Mouse (Mus musculus) inflammation-experienced regulatory T-cells, adult 16 weeks (primary cell): ENCODE results near the gene Nacc1. TPM values are rescaled to one million over a fixed set of nuclear protein-coding genes. Genes with fewer than 3 reads are reported as not detected.

ENCODE experiments used
- polyA plus RNA-seq: library from polyadenylated mRNA; unstranded; fragments of 100-300 nt; shearing (Covaris generic); gene quantifications from one replicate; pipeline ENCODE4 v1.2.1, GENCODE M21; 2017

Nacc1 gene
- polyA plus RNA-seq, result 3.9 TPM

DNA sequence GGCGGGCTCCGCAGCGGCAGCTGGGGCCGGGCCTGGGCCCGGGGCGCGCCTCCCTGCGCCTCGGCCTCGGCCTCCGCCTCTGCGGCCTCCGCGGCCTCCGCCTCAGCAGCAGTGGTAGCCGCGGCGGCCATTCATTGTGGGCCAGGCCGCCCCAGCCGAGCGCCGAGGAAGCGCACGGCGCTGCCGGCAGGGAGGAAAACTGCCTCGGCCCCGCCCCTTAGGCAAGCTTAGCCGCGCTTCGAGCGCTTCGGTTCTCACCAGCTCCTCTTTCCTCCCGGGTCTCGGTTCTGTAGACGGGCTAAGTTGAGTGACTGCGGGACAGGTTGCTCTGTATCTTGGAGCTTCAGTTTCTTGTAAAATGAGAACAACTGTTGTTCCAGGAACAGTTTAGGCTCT, at the start of gene Nacc1:
Gene Nacc1 (minus strand): TSS at position 158 of the 396 bp plus-strand sequence.

DNA sequence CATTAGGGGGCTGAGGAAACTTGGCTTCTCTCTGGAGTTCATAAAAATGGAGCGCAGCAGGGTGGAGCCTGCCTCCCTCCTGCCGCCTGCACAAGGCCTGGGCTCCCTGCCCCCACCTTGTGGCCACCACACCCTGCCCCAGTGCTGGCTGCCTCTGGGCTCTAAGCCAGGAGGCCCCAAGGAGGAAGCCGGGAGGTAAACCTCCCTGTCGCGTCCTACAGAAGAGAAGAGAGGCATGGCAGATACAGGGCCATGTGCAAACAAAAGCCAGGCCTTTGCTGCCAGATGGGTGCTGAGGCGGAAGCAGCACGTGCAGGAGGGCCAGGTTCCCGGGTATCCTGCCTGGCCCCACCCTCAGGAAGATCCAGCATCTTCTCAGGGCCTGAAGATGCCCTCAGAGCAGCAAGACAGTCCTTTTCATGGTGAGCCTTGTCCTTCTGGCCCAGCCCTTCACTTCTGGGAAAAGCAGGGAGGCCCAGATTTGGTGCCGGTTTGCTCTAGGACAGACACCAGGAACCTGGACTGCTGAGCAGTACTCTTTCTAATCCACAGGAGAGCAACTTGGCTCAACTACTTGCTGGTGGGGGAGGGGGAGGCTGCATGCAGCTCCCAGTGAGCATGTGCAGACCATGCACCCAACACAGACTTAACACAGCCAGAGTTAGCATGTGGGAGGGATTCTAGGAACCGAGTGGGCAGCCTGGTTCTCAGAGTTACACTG, 35.3 kb upstream of the Nacc1 start, which contains the start of gene G430095P16Rik:
Gene G430095P16Rik (plus strand): TSS at position 158 of the 721 bp plus-strand sequence.

DNA sequence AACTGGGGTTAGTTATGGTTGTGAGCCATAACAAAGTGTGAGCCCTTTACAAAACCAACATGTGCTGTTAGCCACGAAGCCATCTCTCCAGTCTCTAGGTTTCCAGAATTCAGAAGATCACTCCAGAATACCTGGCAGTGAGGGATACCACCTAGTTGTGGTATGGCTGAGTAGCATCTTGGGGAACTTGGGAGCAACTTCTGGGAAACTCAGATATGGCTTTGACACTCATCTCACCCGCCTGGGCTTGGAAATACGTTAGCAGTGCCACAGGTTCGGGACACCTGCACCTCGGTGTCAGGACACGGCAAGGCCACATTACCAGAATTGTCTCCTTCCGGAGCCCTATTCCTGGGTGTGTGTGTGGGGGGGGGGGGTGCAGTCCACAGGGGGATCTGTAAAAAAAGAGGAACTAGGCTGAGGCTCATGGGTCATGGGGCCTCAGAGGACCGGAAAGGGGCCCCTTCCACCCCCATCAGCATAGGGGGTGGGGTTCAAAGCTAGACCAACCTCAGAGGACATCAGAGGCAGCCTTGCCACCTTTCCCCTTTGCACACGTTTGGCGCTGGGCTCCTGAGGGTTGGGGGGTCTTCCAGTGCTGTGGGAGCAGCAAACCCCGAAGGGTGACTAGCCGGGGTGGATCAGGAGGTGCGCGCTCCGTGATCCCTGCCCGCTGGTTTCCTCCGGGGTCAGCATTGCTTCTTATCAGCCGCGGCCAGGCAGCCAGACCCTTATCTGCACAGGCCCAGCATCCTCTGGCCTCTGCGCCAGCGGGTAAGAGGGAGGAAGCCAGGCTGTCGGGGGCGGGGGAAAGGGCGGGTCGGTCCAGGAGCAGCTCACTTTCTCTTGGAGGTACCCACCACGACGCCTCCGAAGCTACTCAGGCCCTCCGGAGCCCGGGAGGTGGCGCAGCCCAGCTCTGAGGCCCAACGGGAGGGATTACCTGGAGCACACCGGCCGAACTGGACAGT, 13.6 kb upstream of the Nacc1 start, which contains the start of gene Lyl1:
Gene Lyl1 (plus strand): TSS at position 517 of the 971 bp plus-strand sequence.

DNA sequence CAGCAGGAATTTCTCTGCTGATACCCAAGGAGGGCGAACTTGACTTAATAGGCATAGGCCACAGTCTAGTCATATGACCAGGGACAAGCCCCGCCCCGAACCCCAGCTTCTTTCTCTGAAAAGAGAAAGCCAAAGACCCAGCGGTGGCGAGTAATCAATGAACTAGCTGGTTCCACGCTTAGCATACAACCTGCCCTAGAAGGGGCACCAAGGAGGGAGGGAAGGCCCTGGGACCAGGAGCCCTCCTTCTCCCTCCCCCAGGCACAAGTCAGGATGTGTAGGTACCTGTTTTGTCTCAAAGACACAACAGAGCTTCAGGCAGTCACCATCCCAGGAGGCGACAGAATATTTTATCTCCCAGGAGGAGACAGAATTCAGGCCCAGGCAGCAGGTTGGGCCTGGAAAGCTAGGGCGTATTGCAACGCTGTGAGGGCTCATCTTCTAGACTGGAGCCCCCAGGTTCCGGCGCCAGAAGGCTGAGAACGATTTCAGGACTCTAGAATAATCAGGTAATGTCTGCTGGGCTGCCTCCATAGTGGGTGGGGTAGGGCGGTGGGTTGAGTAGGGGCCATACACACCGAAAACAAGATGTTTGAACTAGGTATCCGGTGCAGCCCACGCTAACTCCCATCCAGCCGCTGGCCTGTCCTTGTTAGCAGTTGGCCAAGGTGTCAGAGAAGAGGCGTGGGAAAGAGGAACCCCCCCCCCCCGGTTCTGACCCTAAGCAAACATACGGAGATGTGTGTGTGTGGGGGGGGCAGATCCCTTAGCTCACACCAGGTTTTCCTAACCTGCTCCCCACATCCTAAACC, 1.3 kb downstream of the Nacc1 start, which contains the start of gene Trmt1:
Gene Trmt1 (plus strand): TSS at position 117 of the 812 bp plus-strand sequence.

DNA sequence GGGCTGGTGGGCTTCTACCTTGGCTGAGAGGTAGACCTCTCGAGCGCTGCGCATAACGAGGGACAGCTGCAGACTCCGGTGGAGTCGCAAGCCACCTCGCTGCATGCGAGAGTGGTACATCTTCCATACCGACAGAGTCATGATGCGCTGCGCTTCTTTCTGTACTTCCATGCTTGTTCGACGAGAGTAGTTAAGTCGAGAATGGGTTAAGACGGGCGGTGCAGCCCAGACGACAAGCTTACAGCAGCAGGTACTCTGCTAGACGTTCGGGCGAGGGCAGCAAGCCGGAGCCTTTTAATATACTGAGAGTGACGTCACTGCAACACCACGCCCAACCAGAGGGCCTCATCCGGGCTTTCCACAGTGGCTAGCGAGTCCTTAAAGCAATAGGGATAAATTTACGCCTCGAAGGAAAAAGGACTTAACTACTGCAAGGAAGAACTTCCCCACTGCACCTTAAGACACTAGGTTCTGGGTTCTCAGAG, 25.0 kb downstream of the Nacc1 start, which contains the start of gene Ier2:
Gene Ier2 (minus strand): TSS at position 272 of the 485 bp plus-strand sequence.

Other genes with a start within 250 kb of the Nacc1 start
- gene Ier2, start 25.0 kb downstream of the Nacc1 start, polyA plus RNA-seq, result 170 TPM
- 63.7 TPM for gene Trmt1, start 1.6 kb downstream of the Nacc1 start, polyA plus RNA-seq
- 0.54 TPM for gene Lyl1, start 13.6 kb upstream of the Nacc1 start, polyA plus RNA-seq
- gene G430095P16Rik, start 35.1 kb upstream of the Nacc1 start, polyA plus RNA-seq, result 29.3 TPM
- 3.4 TPM for gene Nfix, start 112.5 kb upstream of the Nacc1 start, polyA plus RNA-seq
- 9.0 TPM for gene Dand5, start 135.0 kb upstream of the Nacc1 start, polyA plus RNA-seq
- 30.6 TPM for gene Gadd45gip1, start 143.7 kb upstream of the Nacc1 start, polyA plus RNA-seq
- 211 TPM for gene Rad23a, start 152.8 kb upstream of the Nacc1 start, polyA plus RNA-seq
- gene Calr, start 159.1 kb upstream of the Nacc1 start, polyA plus RNA-seq, result 499 TPM
- gene Farsa, start 169.1 kb upstream of the Nacc1 start, polyA plus RNA-seq, result 111 TPM
- gene Syce2, start 184.2 kb upstream of the Nacc1 start, polyA plus RNA-seq, result 8.3 TPM
- 37.3 TPM for gene Gcdh, start 206.1 kb upstream of the Nacc1 start, polyA plus RNA-seq
- gene Klf1, start 214.1 kb upstream of the Nacc1 start, polyA plus RNA-seq, result 0.32 TPM
- 21.8 TPM for gene Dnase2a, start 220.7 kb upstream of the Nacc1 start, polyA plus RNA-seq
- gene Mast1, start 249.5 kb upstream of the Nacc1 start, polyA plus RNA-seq, result 1.5 TPM